Mouse (Mus musculus) adrenal gland, postnatal 36 days (tissue): Measurements from ENCODE around the gene Sptssa. TPM values are rescaled to one million over a fixed set of nuclear protein-coding genes. Genes with fewer than 3 reads are reported as not detected.

Source experiments
- microRNA-seq: library from miRNA; unstranded; fragments of <30 nt; microRNA quantifications from one replicate; pipeline ENCODE4 v1.2.0, GENCODE M21; 2021
- total RNA-seq, 2 experiments: library from RNA; stranded (reverse); gene quantifications; 2 replicates each; pipeline ENCODE4 v1.2.3; 2021

Sptssa gene
- total RNA-seq, 2 experiments from 2014 or later: 77.3 to 110 TPM

Small RNA genes within 50 kb of the gene (microRNA-seq; reads per million reads assigned to microRNA genes)
- gene Mir1892: not detected

Other genes starting within 250 kb of the Sptssa start
- 10 to 100 TPM; 40.6 to 42.5 TPM for gene Eapp, start 39.3 kb upstream of the Sptssa start, total RNA-seq
- gene Snx6, start 139.1 kb upstream of the Sptssa start, total RNA-seq: 10 to 100 TPM; 62.8 to 67.5 TPM
- 100 to 1,000 TPM; 121 to 150 TPM for gene Cfl2, start 206.3 kb upstream of the Sptssa start, total RNA-seq